Mouse (Mus musculus) adrenal gland, postnatal 0 days (tissue): ENCODE data around the gene Ppcdc. TPM values are rescaled to one million over a fixed set of nuclear protein-coding genes. Genes with fewer than 3 reads are reported as not detected.

Source experiments
- polyA plus RNA-seq: library from polyadenylated mRNA; unstranded; fragments of >200 nt; fragmentation: Nextera tagmentation; extraction: Ambion mirVana; gene quantifications from 2 replicates; pipeline ENCODE4 v1.2.1, GENCODE M21; 2015

Gene Ppcdc
- polyA plus RNA-seq, result 17.2 and 29.7 TPM in 2 replicates

GRCm38 (mm10) chr9:57439522-57440295, at the start of gene Ppcdc:
TSS of gene Ppcdc (minus strand) at chr9:57440124.

GRCm38 (mm10) chr9:57467896-57468549, 28.1 kb upstream of the Ppcdc start, which contains the start of gene Scamp5:
TSS of gene Scamp5 (minus strand) at chr9:57468060.

Other genes starting within 250 kb of the Ppcdc start
- not detected in 2 replicates for gene Trcg1, start 203.6 kb downstream of the Ppcdc start, polyA plus RNA-seq
- gene 1700017B05Rik, start 177.5 kb downstream of the Ppcdc start, polyA plus RNA-seq, result 14.2 and 33.5 TPM in 2 replicates
- gene Scamp5, start 27.9 kb upstream of the Ppcdc start, polyA plus RNA-seq, result 14.9 and 18.4 TPM in 2 replicates
- 6.5 and 11.3 TPM in 2 replicates for gene Rpp25, start 63.9 kb upstream of the Ppcdc start, polyA plus RNA-seq
- 414 and 515 TPM in 2 replicates for gene Cox5a, start 81.2 kb upstream of the Ppcdc start, polyA plus RNA-seq
- 12.6 and 16.0 TPM in 2 replicates for gene Fam219b, start 97.4 kb upstream of the Ppcdc start, polyA plus RNA-seq
- gene Mpi, start 112.6 kb upstream of the Ppcdc start, polyA plus RNA-seq, result 22.8 and 35.4 TPM in 2 replicates
- gene Scamp2, start 120.8 kb upstream of the Ppcdc start, polyA plus RNA-seq, result 50.5 and 72.3 TPM in 2 replicates
- 8.6 and 11.9 TPM in 2 replicates for gene Ulk3, start 149.3 kb upstream of the Ppcdc start, polyA plus RNA-seq
- gene Cplx3, start 166.2 kb upstream of the Ppcdc start, polyA plus RNA-seq, result 0.07 TPM in 1 of 2 replicates, not detected in the other
- gene Lman1l, start 180.7 kb upstream of the Ppcdc start, polyA plus RNA-seq, result 0.08 TPM in 1 of 2 replicates, not detected in the other
- 18.7 and 22.1 TPM in 2 replicates for gene Csk, start 213.5 kb upstream of the Ppcdc start, polyA plus RNA-seq
- 0.19 and 0.49 TPM in 2 replicates for gene Cyp1a2, start 243.6 kb upstream of the Ppcdc start, polyA plus RNA-seq
- 0.06 TPM in 1 of 2 replicates, not detected in the other for gene Cyp1a1, start 247.8 kb upstream of the Ppcdc start, polyA plus RNA-seq